Mouse (Mus musculus) cerebellum, postnatal 36 days (tissue): Measurements from ENCODE around the gene Rab5c.
A peak's percentile ranks its signal among the peaks of the same experiment; 100 is the strongest.

Experiments used
- DNase-seq, 2 experiments: peaks; one replicate each; pipeline ENCODE4 v3.0.0; 2021 to 2022; ENCODE audit warnings: mixed read lengths in 2 of 2

The Rab5c gene

GRCm38 (mm10) chr11:100693154-100693553, 44.9 kb downstream of the Rab5c start:
- DNase-seq, result no peak

DNA sequence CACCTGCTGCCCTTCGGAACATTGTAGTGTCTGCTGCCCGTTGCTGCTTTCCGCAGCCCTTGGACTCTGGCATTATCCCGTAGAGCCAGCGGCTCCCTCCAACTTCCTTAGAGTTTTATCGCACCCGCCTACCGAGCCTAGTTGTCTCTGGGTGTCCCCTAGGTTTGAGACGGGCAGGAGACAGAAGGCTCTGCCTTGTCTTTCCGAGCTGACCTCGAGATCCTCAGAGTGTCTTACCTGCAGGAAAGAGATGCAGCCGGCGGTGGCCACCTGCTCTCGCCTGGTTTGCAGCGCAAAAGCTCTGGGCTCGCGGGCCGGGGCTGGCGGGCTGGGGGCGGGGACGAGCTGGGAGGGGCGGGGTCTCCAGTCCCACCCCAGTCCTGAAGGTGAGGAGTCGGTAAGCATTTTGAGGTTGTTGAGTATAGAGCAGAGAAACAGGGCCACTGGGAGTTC, 45.8 kb downstream of the Rab5c start, which contains the start of gene Zfp385c:
Zfp385c (minus strand) TSS at position 292 of the 453 bp plus-strand sequence.
- DNase-seq, result no peak

- no peak for DNase-seq
These were observed 47.6 kb downstream of the Rab5c start for GRCm38 (mm10) chr11:100690389-100690788.

- no peak for DNase-seq
These were observed 49.6 kb downstream of the Rab5c start for GRCm38 (mm10) chr11:100688443-100688842.

- DNase-seq, result no peak
These were observed 50.8 kb downstream of the Rab5c start for GRCm38 (mm10) chr11:100687265-100687664.

- DNase-seq, result no peak
These were observed 52.6 kb downstream of the Rab5c start for GRCm38 (mm10) chr11:100685371-100685770.

DNA sequence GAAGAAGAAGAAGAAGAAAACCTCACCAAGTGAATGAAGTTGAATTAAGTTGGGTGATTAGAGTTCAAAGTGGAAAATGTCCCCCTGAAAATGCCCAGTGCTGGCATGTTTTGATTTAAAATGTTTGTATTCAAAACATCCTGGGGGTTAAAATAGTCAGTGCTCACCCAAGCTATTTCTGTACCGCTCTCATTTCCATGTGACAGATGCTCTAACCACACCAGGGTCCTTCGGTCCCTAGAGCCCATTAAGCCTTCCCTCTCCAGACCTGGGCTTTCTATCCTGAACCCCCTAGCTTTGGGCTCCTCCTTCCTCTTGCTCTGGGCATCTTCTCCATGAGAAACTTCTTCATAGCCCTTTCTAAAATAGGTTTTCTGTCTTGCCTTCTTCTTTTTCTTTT, 53.9 kb downstream of the Rab5c start:
- no peak for DNase-seq

GRCm38 (mm10) chr11:100682526-100682925, 55.5 kb downstream of the Rab5c start:
- no peak for DNase-seq

DNA sequence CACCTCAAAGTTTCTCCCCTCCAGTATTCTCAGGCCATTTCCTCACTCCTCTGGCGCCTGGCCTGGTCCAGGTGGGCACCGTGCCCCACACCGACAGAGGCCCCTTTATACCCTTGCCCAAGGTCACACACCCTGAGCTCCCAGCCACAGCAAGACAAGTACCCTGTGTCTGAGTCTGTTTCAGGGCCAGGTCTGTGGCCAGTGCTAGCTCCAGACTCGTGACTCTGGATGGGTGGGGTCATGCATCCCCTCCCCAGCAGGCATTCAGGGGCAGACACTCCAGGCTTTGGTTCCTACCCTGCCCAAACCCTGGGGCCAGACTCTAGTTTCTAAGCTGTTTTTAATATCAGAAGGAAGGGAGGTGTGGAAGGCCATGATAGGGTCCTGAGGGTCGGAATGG, 56.2 kb downstream of the Rab5c start:
- no peak for DNase-seq

DNA sequence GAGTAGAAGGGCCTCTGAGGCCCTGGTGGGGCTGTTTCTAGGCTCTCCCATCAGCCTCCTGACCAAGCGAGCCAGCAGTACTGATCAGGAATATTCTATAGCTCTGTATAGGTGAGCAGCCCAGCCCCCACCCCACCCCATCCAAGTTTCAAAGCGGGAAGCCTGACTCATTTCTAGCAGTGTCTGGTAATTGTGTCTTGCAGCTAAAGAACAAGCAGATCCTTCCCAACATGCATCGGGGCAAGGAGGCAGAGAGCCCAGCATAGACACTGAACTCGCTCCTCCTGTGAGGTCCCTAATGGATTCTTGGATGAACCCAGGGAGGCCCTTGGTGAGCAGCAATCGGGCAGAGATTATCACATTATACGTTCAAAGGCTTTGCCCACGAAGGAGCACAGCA, 60.2 kb downstream of the Rab5c start:
- DNase-seq, result no peak

DNA sequence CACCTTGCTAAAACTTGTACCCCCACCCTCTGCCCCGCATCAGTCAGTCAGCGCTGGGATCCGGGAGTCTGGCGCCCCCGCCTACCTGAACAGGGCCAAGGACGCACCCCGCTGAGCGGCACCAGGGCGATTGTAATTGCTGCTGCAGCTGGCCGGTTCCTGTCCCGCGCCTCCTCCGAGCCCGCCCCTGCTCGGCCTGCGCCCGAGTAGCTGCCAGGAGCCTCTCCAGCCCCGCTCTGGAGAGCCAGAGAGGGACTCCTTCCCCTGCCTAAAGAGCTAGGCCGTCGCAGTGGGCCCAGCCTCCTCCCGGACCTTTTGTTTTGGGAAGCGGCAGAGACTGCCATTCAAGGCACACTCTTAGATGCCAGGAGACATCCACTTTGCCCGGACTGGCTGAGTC, 64.8 kb downstream of the Rab5c start:
- peak; percentile 14 to 30 for DNase-seq

GRCm38 (mm10) chr11:100671956-100672355, 66.1 kb downstream of the Rab5c start:
- DNase-seq, result peak in 1 of 2 experiments; percentile 22

- no peak for DNase-seq
These were observed 67.0 kb downstream of the Rab5c start for GRCm38 (mm10) chr11:100671049-100671448.
